Mouse (Mus musculus) kidney, postnatal 25 days (tissue): ENCODE measurements at regions not wholly inside any gene's neighbourhood (a gene's known extent, or its start where the extent isn't known, plus 50 kb on each side); places are given as distances from the start of the nearest gene placed in this dataset.

Experiments used
- DNase-seq, 2 experiments: peaks; one replicate each; pipeline ENCODE4 v3.0.0; 2021; ENCODE audit warnings: mixed read lengths in 2 of 2

DNA sequence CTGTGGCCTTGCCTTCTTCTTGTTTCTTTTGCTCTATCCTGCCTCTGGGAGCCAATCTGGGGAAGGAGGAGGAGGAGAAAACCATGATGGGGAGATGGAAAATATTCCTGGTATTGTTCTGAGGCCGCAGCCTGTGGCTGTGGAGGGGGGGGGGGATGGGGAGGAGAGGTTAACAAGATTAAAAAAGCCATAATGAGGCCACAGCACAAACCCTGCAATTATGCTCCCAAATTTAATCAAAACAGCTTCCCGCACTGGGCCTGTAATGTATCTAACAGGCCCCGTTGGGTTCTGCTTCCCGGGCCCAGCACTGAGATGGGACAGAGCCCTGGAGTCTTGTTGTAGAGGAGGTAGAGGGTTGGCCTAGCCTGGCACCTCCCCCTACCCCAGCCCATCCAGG is 74.8 kb upstream of the Tle3 start:
- no peak for DNase-seq

DNA sequence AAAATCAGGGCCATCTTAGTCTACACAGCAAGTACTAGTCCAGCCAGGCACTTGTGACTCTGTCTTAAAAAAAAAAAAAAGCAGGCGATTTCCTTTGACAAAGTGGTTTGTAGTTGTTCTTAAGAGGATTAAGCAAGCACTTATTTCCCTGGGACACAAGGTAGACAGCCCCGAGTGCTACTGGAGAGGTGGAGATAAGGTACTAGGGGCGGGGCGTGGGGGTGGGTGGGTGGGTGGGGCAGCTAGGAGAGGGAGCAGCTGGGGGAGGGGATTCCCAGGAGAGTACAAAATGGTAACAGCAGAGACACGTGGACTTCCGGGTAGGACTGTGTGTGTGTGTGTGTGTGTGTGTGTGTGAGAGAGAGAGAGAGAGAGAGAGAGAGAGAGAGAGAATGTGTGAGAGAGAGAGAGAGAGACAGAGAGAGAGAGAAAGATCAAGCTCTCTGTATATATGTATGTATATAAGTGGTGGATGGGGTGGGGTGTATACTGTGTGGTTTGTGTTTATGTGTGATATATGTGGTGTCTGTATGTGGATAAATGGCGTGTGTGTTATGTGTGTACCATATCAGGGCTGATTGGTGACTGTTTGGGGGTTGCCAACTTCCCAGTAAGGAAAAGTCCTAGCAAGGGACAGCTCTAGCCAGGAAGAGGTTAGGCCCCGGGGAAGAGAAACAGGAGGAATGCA is 72.1 kb upstream of the Tle3 start:
- DNase-seq = no peak

DNA sequence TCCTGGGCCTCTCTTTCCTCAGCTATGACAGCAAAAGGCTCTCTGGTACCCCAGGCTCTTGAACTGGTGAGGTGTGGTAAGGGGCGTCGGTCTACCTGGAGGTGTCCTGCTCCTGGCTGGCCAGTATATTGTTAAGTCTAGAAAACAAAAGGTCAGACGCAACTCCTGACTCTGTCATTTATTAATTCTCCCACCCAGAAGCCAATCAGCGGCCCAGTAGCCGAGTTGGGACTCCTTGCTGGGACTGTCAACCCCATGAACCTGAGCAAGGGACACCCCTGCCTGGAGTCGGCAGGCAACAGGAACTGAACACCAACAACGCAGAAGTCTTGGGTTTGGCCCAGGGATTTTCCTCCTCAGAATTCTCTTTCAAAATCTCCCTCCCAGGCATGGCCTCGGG is 71.1 kb upstream of the Tle3 start:
- no peak for DNase-seq

DNA sequence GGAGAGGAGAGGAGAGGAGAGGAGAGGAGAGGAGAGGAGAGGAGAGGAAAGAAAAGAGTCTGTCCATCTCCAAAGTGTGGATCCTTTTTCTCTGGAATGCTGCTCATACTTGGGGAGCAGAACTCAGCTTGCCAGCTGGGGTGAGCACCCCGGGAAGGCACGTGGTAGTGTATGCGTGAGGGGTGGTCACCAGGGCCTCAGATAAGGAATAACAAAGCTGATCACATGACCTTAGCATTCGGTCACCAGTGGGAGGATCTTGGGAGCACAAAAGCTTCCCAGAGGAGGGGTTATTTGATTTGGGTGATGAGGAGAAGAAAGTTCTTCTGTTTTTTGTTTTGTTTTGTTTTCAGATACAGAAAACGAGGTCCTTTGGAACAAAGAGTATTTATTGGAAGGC is 69.4 kb upstream of the Tle3 start:
- DNase-seq = no peak

DNA sequence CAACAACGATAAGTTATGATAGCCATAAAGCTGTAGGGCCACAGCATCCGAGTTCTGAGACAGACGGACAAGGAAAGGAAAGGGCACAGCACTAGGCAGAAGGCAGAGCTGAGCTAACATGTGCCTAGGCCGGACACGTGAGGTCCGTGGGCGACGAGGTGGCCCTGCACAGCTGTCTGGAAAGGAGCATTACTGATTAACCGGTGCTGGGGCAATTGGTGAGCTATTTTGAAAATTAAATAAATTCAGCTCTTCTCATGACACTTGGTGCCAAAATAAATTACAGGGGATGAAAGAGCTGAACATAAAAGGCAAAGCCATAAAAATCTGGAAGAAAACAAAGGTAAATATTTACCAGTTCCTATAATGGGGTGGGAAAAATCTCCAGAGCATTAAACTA is 65.9 kb upstream of the Tle3 start:
- peak; percentile 86 to 92 for DNase-seq

DNA sequence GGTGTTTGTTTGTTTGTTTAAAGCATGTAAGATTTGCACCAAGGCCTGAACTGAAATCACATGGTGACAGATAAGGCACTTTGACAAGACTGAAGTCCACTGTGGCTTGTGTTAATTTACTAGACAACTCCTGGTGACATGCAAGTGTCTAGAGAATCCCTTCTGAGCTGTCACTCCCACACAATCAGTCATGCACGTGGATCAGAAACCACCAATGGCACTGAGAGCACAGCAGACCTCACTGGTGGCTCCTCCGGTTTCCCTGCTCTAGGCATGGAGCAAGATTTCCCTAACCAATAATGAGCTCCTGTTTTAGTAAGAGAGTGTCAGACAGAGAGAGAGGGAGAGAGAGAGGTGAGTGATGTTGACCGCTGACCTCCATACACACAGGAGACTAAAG is 63.1 kb upstream of the Tle3 start:
- no peak for DNase-seq

DNA sequence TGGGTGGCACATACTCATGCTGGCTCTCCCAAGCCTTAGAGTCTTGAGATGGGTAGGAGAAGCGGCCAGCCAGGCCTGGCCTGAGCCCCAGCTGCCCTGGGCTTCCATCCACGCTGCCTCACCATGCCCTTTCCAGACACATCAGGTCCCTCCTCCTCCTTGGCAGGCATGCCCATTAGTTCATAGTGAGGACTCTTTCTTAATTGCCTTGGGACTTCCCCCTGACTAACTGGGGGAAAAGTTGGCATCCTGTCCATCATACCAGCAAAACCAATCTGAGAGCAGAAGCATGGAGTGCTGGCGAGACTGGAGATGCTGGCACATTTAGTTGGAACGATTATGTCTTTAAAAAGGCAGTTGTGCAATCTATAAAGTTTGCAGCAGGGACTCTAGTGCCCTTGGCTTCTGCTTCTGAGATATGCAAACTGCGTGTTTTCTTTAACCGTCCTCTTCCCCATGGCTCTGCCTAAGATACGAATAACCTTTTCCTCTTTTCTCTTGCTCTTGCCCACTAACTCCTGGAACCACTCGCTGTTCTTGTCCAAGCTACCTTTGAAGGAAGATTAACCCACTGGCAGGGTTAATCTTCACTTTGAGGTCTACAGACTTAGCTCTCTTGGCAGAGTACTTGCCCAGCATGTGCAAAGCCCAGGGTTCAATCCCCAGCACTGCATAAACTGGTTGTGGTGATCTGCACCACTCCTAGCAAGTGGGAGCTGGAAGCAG is 62.2 kb upstream of the Tle3 start:
- peak; percentile 28 to 61 for DNase-seq

DNA sequence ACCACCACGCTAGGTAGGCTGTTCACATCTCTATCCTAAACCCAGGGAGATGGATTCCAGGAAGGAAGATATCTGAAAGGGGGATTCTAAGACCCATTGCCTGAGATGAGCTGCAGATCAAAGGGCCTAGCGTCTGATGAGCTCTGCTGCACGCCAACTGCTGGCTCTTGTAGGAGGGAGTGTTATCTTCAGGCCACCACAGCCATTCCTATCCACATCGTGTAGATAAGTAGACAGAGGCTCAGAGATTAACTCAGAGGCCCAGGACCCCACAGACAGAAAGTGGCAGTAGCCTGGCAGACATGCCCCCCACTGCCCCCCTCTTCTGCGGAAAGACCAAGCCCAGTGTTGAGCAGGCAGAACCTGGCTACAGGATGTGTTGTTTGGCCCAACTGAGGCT is 61.6 kb upstream of the Tle3 start:
- DNase-seq = no peak

DNA sequence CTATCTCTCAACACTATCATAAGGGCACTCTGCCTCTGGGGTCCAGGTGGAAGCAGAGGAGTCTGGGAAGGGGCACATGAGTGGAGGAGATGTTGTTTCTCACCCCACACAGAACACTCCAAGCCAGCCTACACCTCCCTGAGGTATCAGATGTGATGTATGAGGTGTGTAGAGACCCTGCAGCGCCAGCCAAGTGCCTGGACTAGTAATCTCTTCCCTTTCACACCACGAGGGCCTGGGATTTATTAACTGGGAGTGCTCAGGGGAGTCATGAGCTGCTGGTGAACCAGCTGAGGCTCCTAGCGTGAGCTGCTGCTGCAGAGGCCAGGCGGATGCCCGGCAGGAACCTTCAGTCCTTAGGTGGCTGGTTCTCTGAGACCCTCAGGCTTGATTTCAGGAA is 60.6 kb upstream of the Tle3 start:
- DNase-seq = no peak

DNA sequence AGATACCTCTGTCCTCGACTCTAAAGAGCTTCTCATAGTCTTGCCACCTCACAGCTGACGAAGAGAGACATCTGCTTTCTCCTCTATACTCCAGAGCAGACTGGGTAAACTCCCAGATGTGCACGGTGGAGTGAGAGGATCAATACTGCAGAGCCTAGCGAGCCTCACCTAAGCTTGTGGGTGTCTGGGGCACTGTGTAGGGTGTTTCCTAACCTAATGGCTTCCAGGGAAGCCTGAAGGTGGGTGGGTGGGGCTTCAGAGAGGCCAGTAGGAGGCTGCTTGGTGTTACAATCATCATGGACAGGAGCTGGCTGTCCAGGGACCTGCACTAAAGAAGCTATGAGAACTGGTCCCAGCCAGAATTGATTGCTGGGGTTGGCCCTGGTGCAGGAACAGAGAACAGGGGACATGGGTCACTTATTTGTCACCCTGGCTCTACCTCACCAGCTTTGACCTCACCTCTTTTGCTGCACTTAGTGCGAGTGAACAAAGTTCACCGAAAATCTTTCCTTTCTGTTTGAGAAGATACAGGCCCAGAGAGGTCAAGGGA is 57.5 kb upstream of the Tle3 start:
- peak in 1 of 2 experiments; percentile 52 for DNase-seq

DNA sequence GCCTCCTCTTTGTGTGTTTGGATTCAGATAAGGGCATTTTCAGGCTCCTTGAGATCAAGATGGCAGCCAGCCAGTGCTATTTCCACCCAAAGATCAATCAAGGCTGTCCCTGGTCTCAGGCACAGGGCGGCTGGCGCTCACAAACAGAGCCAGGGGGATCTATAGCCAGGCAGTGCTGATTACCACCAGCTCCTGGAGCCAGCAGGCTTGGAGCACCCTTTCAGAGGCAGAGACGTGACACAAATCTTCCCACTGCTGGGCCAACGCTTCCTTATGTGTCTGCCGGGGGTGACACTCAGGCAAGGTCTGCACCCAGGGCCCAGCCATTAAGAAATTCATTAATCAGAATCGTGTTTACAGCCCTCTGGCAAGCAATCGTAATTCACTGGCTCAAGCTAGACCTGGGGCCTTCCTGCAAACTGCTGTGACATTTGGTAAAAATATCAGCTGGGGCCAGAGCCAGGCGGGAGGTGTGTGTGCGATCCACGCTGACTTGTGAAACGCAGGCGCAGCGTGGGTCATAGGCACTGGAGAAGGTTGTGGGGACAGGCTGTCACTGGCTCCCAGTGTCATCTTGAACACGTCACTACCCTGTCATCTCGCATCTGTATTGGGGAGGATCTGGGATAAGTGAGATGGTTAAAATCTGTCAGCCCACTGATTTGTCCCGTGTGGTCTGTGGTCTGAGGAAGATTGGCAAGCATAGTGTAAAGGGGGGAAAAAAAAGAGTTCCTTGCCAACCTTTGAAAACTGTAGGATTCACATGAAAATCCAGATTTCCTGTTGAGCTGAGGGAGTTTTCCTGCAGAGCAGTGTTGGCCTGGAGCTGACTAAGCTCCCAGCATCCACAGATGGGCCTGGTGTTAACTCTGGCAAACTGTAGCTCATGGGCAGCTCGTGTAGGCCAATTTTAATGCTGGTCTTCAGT is 56.5 kb upstream of the Tle3 start:
- peak; percentile 85 to 86 for DNase-seq

DNA sequence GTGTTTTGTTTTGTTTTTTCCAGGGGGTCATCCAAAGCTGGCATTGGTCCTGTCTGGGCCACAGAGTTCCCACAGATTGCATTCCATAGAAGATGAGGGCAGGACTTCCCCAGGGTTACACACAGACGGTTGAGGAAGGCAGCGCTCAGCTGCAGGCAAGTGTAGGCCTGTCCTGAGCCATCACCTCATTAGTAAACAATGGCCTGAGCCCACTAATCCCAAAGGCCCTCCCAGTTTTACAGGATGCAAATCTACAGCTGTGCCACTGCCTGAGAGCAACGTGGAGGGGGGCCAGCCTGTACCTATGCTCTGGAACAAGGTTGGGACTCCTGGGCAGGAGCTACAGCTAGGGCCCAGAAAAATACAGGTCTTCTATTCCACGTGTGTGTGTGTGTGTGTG is 55.7 kb upstream of the Tle3 start:
- no peak for DNase-seq

DNA sequence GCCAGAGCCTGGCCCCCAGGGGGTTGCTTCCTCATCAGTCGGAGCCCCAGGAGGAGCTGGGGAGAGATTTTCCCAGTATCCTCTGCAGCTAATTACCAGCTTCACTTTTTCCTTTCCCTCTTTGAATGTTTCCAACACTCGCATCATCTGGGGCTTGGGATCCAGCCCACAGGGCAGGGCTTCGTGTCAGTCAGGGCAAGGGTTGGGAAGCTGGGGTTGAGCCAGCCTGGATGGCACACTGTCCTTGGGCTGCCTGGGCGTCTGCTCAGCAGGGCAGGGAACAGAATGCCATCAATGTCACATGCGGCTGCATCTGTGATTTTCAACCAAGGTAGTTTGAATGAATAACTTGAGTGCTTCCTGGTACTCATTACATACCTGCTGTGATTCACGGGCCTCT is 52.4 kb upstream of the Tle3 start:
- DNase-seq = peak; percentile 63 to 84

DNA sequence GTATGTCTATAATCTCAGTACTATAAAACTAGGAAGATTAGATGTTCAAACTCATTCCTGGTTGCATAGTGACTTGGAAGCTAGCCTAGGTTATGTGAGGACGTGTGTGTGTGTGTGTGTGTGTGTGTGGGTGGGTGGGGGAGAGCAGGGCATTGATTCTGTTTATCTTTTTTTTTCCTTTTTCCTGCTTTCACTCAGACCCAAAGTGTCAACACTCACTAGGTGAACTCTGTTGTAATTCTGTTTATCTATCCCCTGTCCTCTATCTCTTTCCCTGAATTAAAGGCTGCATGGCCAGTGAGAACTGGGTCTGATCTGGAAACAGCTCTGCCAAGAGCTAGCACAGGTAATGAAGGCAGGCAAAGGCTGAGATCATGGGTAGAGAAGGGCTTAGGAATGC is 50.9 kb upstream of the Tle3 start:
- no peak for DNase-seq

DNA sequence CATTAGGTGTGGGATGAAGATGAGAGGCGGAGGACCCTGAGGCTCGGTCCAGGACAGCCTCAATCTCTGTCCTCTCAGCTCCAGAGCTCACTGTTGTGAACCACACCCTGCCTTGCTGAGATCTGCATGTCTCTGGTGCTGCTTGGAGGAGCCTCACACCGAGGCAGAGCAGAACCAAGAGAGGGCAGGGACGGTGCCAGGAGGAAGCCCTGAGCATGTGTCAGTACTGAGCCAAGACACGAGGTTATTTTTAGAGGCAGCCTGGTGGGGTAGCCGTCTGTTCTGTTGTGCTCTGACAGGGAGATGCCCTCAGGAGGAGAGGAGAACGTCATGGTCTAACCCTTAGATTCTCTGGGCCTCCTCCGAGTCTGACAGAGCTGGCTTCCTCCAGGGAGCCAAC is 50.3 kb upstream of the Tle3 start:
- DNase-seq = peak in 1 of 2 experiments; percentile 47

DNA sequence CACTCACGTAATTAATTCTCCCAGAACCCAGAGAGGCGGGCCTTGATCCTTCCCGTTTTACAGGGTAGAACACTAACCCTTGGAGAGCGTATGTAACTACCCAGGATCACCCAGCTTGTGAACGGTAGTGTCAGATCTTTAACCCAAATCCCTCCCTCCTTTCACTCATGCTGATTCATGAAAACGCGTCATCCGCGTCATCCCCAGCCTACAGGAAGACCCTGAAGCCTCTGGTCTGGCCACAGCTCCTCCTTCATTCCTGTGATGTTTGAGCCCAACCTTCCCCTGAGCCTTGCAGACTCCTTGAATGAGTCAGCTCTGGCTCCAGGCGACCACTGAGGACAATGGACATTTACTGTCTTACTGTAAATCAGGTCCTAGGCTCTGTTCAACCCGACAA is 49.8 kb upstream of the Tle3 start:
- DNase-seq = no peak
